Mouse (Mus musculus) adrenal gland, adult 2 months (tissue): ENCODE results near the gene Schip1. TPM values are rescaled to one million over a fixed set of nuclear protein-coding genes. Genes with fewer than 3 reads are reported as not detected.
A peak's percentile ranks its signal among the peaks of the same experiment; 100 is the strongest.

Source experiments
- DNase-seq: peaks from one replicate; pipeline ENCODE4 v3.0.0; 2021
- polyA plus RNA-seq: library from polyadenylated mRNA; depleted of rRNA; stranded (reverse); fragments of >200 nt; gene quantifications from 2 replicates; pipeline ENCODE4 v1.2.3, GENCODE M21; 2012
- total RNA-seq, 2 experiments: library from RNA; stranded (reverse); gene quantifications; 2 replicates each; pipeline ENCODE4 v1.2.3; 2021

Schip1 gene
- total and polyA plus RNA-seq, 3 experiments: 3.8 to 10.5 (median 7.2) TPM

DNA sequence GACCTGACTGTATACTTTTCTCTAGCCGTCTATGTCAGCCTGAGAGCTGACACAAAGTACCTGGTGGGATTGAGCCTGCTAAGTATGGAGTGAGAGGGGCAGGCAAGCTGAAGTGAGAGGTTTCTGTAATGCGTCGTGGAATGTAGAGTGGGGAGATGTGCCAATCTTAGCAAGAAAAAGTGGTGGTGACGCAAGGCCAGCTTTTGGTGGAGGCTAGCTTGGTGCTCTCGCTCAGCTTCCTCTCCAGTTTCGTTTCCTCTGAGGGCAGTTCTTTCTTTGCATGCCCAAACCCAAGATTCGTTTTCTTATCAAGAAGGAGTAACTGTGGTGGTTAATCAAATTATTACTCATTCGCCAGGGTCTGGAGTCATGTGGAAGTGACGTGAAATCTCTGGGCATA is 492.3 kb downstream of the Schip1 start:
- no peak for DNase-seq

DNA sequence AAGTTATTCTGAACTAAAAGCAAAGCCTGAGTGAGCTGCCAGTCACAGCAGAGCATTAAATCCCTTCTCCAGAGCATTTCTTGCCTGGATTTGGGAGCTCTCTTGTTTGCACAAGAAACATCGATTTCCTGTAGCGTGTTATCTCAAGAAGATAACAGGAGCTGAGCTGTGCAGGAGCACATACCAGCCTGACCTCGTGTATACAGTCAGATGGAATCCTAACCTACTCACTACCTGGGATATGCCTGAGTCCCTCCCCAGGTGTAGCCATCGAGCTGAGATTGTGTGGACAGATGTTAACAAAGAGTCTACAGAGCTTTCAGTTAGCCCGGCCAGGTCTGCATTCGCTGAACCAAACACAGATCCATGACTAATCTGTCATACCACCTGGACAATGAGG is 494.1 kb downstream of the Schip1 start:
- DNase-seq: no peak

DNA sequence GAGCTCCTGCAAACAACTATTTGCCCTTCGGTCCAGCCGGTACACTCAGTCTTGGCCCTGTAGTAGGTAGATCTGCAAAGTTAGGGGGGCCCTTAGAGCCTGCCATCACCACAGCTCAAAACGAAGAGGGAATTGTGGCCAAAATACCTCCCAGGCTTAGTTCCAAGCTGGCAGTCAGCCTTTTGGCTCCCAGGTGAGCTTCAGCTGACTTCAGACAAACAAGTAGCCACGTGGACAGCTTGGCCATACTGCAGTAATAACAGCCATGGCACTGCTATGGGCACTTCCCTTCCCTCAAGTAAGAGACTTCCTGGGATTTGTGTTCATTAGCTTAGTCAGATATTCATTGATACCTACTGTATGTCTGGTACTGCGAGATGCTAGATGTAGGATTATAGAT is 495.5 kb downstream of the Schip1 start:
- DNase-seq: no peak

DNA sequence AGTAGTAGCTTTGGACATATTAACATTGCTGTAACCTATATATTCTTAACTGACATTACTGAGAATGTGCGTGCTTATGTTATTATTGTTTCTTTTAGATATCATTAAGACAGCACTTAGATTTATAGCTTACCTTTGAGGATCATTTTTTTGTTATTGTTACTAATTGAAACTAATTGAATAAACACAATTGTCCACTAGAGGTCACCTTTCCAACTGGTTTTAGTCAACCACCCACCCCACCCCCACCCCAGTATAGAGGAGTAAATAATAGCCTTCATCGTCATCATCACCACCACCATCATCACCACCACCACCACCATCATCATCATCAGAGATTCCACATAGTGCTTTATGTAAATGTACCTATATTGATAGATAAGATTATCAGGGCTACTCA is 498.2 kb downstream of the Schip1 start:
- DNase-seq: no peak

DNA sequence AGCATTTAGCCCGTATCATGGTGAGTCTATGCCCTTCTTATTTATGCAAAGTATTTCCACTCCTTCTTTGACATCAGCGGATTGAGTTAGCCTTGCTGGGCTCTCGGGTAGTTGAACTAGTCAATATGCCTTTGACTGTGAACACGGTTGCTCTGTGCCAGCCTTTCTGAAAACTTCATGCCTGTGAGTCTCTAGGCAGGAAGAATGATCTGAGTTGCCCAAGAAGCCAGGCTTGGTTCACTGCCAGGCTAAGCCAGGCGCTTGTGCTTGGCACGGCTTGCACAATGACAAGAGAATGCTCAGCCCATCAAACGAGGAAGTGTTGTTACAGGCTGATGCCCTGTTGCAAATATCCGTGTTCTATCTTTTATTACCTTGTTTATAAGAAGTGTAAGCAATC is 499.3 kb downstream of the Schip1 start:
- DNase-seq: peak; percentile 84

DNA sequence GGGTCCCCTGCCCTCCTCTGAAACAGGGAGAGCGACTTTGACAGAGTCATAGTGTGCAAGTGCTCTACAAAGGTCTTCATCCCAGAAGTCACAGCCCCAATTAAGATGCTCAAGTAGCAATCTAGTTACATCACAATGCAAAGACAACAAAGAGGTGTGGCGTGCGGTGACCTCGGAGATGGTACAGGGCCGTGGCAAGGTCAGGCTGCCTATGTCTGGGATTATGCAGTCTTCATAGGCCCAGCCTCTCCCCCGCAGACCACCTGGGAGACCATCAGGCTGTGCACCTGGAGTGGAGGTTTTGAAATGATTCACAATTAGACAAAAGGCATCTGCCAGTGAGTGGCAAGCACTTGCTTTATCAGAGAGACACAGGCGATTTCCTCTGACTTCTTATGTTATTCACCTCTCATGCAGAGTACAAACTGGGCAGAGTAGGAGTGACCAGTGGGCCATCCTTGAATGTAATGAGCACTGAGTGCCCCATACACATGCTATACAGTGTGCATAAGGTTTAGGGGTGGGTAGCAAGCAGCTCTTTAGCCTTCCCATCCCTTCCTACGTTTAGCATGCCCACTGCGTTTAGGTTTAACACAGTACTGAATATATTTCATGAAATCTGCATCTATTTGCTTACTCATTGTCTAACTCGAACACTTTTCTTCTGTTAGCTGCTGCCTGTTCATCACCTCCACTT is 500.5 kb downstream of the Schip1 start:
- no peak for DNase-seq

DNA sequence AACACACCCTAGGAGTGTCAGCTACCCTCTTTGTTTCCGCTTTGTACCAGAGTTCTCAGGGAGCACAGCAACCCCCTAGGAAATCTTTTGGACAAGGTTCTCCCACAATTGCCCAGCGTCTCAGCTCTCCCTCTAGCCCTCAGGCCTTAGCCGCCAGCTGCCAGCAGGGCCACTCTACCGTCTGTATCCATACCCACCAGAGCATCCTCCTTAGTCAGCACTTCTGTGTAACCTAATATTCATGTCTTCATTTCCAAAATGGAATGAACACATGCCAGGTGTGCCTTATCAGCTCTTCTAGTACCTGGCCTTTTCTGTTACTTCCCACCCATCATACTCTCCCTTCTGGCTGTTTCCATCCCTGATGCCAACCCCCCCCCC is 501.1 kb downstream of the Schip1 start:
- DNase-seq: no peak

DNA sequence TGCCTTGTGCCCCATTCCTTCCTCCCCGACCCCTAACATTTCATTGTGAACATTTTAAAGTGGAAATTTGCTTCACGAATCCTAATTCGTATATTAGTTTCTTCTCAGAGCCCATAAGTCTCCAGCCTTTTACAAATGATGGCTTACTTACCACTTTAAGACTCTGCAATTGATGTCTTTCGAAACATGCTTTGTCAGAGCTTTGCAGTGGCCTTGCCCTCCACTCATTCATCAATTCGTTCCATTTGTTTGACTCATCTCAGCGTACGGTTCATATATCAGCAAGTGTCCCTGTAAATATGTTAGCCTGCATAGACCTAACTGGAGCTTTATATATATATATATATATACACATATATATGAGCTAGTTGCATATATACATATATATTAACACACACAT is 503.0 kb downstream of the Schip1 start:
- DNase-seq: peak; percentile 64

DNA sequence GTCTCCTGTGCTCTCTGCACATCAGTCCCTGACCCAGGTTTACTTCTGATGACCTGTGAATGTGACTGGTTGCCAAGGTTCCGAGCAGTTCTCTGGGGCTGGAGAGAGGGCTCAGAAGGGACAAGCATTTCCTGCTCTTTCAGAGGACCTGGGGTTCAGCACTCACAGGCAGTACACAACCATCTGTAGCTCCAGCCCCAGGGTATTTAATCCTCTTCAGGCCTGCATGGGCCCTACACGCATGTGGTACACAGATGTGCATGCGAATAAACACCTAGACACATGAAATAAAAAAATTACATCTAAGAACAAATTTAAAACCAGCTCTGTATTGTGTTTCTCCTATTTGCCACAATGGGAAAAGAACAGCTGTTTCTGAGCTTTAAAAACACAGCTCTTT is 503.5 kb downstream of the Schip1 start:
- DNase-seq: peak; percentile 22

DNA sequence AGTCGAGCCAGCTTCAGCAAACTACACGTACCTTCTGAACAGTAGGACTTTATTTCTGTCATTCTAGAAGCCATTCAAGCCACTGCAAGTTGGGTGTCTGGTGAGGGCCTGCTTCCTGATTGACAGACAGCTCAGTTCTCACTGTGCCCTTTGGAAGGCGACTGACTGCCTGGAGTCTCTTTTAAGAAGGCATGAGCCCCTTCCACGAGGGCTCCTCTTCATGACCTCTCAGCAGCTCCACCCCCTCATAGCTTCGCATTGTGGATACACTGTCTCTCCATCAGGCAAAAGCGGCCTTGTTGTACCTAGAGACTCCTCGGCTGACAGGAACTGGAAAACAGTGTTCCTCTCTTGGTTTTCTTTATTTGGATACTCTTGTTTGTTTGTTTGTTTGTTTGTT is 504.1 kb downstream of the Schip1 start:
- no peak for DNase-seq

DNA sequence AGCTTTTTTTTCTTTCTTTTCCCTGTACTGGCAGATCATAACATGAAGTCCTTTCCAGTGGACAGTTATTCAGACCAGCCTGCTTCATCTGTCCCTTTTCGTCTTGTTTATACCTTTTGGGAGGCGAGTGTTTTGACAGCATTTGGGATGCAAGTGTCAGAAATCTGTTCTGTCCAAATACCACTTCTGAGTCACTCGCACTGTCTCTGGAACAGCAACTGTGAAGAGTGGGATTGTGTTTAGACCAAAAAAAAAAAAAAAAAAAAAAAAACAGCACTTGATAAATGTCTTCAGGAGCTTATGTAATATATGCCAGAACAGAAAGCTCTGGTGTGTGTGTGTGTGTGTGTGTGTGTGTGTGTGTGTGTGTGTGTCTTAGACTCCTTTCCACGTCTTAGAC is 505.7 kb downstream of the Schip1 start:
- DNase-seq: no peak

DNA sequence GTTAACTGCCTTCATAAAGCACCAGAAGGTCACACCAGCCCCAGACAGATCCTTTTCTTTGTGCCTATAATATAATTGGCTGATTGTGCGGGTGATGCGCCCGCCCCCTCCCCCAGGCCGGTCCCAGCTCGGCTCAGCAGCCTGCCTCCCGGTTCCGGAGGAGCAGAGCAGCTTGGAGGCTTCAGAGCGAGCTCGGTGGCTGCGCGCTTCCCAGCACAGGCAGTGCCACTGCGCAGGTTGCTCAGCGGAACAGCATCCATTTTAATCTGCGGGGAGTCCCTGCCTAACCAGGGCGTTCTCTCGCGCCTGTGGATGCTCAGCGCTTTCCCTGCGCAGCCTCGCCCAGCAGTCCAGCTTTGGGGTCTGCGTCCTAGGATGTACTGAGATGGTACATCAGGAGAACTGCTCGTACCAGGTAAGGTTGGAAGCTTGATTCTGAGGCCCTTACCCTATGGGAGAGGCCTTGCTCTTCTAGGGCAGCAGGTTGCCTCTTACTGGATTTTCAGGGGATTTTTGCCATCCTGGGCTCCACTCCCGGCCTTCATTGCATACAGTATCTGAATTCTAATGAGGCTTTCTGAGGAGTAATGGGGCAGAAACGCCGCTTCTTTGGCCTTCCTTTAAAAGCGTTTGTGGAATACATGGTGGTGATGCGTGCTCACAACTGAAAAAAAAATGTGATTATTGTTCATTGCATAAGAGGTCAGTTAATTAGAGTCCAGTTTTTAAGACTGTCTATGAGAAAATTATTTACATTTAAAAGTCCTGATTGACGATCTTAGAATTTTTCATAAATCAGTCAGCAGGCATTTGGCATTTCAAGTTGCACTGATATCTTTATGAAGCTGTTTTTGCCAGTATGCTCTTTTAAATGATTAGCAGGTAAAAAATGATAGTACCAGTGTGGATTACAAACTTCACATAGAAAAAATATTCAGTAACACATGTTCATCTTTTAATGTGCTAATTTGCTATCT is 507.9 kb downstream of the Schip1 start:
- DNase-seq: peak; percentile 72

DNA sequence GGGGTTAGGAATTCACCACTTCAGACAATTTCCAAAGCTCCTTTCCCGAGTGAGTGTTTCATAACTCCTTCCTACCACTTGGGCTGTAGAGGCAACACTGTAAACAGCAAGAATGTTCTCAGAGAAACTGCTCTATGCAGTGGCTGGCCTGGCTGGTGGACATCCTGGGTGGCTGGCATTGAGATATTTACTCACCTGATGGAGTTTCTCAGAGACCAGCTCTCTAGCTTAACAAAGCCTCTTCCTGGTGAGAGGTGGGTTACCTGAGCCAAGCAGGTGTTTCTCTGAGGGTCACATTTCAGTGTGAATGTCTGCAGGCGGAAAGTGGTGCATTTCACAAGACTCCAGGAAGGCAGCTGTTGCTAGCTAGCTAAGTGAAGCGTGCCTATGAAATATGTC is 508.6 kb downstream of the Schip1 start:
- DNase-seq: no peak

DNA sequence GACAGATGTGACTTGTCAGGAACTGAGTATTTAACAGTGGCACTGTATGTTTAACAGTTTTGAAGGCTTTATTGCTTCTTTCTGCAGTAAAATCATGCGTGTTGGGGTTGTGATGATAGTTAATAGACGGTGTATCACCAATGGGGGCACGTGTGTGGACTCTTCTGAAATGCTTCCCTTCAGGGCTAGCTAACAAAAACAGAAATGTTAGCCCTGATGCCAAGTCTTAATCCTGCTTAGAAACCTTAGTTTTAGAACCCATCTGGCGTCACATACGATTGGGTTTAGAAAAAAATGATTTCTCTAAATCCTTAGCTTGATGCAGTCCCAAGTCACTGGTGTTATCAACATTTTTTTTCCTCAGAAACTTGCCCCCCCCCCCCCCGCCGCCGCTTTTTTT is 509.5 kb downstream of the Schip1 start:
- no peak for DNase-seq

DNA sequence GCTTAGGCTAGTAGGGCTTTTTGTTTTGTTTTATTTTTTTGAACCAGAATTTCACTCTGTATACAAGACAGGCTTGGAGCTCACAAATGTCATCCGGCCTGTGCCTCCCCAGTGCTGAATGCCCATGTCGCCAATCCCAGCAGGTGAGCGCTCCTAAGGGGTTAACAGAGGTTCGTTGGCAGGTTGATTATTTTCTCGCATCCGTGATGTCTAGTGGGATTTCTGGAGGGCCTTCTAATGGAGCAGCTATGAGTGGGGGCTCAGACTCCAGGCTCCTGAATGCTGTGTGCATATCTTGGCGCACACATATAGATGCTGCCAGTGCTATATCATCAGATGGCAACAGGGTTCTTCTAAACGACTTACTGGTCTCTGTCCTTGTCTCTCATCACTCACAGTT is 510.0 kb downstream of the Schip1 start:
- DNase-seq: no peak

DNA sequence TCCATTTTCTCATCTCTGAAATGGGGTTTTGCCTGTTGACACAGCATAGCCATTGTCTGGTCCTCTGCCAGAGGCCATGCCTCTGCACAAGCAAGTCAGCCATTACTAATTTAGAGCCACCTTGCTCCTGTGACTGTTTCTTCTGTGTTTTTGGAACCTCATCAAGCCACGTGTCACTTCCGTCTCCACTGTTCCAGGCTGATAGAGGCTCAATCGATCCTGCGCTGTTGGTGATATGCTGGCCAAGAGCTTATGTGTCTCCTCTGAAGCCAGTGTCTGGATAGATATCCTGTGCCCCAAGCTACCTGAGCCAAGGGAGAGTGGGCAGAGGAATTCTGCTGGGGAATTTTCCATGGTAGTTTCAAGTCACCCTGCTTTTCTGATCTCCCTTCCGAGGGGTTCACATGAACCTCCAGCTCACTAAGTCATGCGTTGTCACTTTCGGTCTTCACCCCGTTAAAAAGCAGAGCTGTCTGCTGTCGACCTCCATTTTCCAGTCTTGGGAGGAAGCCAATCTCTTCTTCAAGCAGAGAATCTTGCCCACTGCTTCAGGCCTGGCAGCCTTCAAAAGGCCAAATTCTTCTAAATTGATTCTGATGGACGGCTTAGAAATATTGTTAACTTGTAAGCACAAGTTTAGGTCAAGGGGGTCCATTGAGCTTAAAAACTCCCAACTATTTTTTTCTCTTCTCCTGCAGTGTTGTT is 511.2 kb downstream of the Schip1 start:
- DNase-seq: no peak

DNA sequence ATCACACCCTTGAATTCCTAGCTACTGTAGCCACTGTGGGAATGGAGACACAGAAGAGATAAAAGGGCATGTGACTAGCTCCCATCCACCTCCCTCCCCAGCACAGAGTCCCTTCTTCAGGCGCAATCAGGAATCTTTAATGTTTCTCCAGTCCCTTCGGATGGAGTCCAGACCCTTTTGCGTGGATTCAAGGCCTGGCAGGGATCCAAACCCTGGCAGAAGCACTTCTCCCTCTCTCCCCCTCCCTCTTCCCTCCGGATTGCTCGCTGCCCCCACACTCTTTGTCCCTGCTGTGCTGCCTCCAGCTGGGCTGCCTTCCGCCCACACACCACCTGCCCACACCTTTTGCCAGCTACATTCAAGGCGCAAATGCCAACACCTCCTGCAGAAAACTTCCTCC is 511.8 kb downstream of the Schip1 start:
- DNase-seq: no peak

DNA sequence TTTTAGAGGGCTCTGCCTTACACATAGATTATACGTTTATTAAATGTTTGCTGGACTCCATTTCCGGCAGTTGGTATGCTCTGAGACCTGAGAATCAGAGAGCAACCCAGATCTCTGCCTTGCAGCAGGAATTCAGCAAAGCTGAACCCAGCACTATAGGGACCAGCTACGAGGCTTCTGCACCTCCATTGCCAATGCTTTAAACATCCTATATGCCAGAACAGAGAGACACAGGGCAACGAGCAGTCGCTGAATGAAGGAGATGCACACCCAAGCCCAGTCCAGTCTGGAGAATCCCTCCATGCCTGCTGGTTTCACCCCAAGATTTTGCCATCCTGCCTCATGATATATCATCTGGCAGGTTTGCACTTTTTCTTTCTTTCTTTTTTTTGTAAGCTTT is 512.3 kb downstream of the Schip1 start:
- DNase-seq: no peak

DNA sequence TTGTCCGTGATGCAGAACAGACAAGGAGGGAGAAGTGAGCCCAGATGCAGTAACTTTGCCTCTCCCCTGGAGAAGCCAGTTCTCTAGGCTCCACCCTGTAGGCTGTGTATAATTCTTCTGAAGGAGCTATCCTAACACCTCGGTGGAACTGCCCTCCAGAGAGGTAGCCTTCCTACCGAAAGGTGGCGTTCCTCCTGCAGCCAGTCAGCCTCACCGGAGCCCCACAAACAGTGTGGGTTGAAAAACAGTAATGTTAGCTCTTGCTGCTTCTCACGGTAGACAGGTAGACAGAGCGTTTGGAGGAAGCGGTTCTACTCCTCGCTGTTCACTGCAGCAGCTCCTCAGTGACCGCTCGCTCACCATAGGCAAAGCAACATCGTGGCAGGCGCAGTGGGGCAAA is 517.0 kb downstream of the Schip1 start:
- DNase-seq: no peak

DNA sequence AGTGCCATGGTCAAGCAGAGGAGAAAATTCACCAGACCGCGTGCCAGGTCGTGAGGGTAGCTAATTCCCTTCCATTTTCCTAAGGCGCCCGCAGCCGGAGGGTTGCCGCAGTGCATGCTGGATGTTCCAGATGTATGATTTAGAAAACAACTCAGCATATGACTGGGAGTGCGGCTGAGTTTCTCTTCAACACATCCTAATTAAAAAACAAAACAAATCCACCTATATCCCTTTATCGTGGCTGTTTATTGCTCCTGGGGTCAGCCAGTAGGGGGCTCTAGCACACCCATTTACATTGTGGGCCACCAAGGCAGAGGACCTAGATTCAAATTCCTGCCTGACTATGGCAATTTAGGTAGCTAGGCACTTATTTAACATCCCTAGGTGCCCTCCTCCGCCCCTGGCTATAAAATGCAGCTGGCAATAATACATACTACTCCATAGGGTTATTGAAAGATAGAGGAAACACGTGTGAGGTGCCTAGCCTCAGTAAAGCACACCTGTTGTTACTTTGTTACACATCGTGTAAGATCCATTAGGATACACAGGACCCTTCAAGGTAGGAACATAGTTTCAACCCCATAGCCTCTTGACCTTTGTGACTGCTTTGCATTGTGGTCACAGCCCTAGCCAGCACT is 517.6 kb downstream of the Schip1 start:
- DNase-seq: no peak

DNA sequence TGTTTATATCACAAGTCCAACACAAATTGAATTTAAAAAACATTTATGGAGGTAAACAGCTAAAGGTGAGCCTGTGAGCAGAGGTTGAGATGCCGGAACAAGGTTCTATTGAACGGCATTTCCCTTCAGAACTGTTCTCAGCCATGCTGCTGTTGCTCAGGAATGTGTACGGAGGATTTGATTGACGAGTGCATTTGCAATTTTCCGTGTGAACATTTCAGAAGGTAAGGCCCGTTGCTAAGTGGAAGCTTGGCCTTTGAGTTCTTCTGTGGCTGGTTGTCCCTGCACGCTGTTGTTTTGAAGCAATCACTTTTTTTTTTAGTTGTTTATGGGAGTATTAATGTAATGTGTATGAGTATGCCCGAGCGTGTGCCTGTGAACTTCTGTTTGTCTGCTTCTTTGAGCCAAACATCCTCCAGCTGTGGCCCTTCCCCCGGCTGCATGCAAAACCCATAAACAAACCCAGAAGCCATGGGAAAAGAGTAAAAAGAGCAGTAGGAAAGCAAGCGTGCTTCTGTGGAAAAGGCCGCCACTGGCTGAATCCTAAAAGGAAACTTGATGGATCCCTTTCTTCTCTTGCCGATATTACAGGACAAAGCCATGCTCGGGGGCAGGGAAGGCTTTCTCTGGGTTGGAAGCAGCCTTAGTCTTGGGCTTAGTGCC is 518.6 kb downstream of the Schip1 start:
- DNase-seq: no peak
